Mouse (Mus musculus): ENCODE measurements around the gene C130026I21Rik. TPM values are rescaled to one million over a fixed set of nuclear protein-coding genes. Genes with fewer than 3 reads are reported as not detected.
"Not testable (repeated sequence)": the region's sequence is repeated elsewhere in the genome, so short reads cannot be mapped to it uniquely, and the experiment has no call there.

The C130026I21Rik gene
- not detected in 2 replicates for polyA plus RNA-seq (2016; fragmentation: Nextera tagmentation; extraction: Ambion mirVana)

DNA sequence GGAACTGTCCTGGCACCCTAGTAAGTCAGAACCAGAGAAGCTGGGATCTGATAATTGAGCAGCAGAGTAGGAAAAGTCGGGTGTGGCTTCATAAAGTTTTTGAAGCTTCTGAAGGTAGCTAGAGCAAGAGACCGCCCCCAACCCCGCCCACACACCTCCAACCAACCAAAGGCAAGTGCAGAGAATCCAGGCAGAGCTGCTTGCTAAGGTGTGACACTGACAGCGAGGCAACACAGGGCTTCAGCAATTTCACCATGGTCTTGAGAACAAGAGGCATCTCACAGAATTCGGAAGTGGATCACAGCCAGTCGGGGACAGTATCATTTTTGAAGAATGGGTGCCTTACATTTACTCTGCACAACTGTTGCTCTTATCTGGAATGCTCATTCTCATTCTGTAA lies at the start of gene C130026I21Rik:
Gene C130026I21Rik (minus strand): TSS at position 101 of the 400 bp plus-strand sequence.
- not testable (repeated sequence) for H3K9me3 ChIP-seq (replicated peaks); H3K4me3 ChIP-seq; H3K27me3 ChIP-seq (replicated peaks); H3K27ac ChIP-seq; H3K36me3 ChIP-seq; H3K4me1 ChIP-seq; H3K4me2 ChIP-seq; H3K9ac ChIP-seq; ATAC-seq
- 0% methylated on average over 1 of the region's 6 CpGs for WGBS (ENCODE audit: insufficient replicate concordance)

DNA sequence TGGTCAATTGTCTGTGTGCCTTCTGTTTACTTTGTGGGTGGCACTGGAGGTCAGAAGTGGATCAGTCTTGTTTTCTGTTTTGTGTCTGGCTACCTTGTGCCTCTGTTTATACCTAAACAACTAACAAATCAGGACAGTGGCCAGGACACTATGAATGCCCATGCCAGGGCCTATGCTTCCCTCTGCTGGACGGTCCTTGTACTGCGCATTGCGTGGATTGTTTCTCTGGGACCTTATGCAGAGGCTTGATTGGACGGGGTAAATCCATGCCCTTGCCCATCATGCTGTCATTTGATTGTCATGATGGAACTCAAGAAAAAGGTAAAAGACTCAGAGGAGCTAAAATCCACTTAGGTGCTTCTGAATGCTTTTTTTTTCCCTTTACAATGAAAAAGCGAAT lies 16.7 kb upstream of the C130026I21Rik start:
- not testable (repeated sequence) for H3K36me3 ChIP-seq; H3K9me3 ChIP-seq (replicated peaks); ATAC-seq; H3K9ac ChIP-seq; H3K4me2 ChIP-seq; H3K4me1 ChIP-seq; H3K4me3 ChIP-seq; H3K27ac ChIP-seq; H3K27me3 ChIP-seq (replicated peaks)
- 37% methylated on average over 4 of the region's 5 CpGs for WGBS (ENCODE audit: insufficient replicate concordance)

DNA sequence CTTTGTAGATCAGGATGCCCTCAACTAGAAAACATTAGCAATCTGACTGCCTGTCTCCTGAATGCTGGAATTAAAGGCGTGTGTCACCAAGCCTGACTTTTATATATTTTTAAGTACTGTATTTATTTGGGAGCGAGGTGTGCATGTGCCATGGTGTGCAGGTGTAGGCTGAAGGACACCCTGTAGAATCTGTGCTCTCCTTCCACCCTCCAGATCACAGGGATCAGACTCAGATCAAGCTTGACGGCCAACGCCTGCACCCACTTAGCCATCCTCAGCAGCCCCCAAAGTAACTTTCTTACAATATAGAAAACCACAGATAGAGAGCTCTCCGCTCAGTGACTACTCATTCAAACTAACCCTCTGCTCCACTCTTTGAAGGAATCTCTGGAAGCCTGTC lies 6.1 kb upstream of the C130026I21Rik start:
- H3K4me3 ChIP-seq; H3K27ac ChIP-seq; H3K36me3 ChIP-seq; H3K9me3 ChIP-seq (replicated peaks); H3K9ac ChIP-seq; ATAC-seq; H3K4me1 ChIP-seq; H3K27me3 ChIP-seq (replicated peaks); H3K4me2 ChIP-seq: not testable (repeated sequence)
- WGBS (ENCODE audit: insufficient replicate concordance): 56% methylated on average over 4 of the region's 5 CpGs

DNA sequence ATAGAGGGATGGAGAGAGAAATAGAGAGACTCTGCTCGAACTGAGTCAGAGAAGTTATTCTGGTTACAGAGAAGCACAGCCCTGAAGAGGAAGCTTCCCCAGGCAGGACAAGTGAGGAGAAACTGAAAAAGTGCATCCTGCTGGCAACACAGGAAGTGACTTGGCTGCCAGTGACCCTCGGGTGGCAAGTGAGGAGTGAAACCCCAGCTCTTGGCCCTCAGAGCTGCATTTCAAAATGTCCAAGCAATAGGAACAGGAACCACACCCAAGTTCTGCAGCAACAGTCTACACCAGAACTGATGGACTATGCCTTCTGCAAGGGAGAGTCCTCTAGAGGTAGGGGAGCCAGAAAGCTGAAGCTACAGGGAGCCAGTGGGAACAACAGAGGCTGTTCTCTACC lies 11.7 kb downstream of the C130026I21Rik start:
- H3K36me3 ChIP-seq; H3K4me2 ChIP-seq; H3K4me3 ChIP-seq; ATAC-seq; H3K4me1 ChIP-seq; H3K27ac ChIP-seq; H3K27me3 ChIP-seq (replicated peaks); H3K9ac ChIP-seq; H3K9me3 ChIP-seq (replicated peaks): not testable (repeated sequence)
- 34% methylated on average over 2 of the region's 2 CpGs for WGBS (ENCODE audit: insufficient replicate concordance)

DNA sequence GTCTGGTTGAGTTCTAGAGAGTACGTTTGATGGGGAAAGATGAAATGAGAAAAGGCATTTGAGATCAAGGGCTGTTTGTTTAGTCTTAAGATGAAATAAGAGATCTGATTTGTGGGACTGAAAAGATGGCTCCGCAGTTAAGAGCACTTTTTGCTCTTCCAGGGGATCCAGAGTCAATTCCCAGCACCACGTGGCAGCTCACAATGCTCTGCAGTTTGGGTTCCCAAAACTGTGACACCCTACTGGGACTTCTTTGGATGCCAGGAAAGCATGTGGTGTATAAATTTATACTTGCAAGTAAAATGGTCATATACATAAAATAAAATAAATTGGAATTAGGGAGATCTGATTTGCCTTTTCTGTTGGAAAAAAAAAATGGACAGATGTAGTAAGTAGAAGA lies 15.1 kb downstream of the C130026I21Rik start:
- H3K36me3 ChIP-seq; H3K4me1 ChIP-seq; H3K9me3 ChIP-seq (replicated peaks); H3K27ac ChIP-seq; H3K9ac ChIP-seq; H3K27me3 ChIP-seq (replicated peaks); H3K4me2 ChIP-seq; H3K4me3 ChIP-seq; ATAC-seq: not testable (repeated sequence)
- 48% methylated on average over 2 of the region's 3 CpGs for WGBS (ENCODE audit: insufficient replicate concordance)

DNA sequence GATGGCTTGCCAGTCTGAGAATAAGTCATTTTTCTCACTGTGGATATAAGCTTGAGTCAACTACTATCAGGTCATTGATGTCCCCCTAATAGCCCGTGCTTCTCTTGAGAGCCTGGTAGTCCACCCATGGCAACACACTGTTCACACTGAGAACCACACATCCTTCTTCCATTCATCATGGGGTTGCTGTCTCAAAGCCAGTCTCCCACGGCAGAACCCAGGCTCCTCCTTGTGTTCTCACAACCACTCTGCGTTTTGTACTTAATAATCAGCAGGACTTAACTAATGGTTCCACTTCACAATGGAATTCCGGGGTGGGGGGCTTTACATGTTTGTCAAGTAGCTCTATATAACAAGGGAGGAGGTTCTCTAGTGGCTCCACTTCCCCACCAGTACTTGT lies 19.2 kb downstream of the C130026I21Rik start:
- H3K4me1 ChIP-seq; H3K4me3 ChIP-seq; H3K27ac ChIP-seq; H3K36me3 ChIP-seq; H3K9ac ChIP-seq; H3K4me2 ChIP-seq; ATAC-seq; H3K27me3 ChIP-seq (replicated peaks): not testable (repeated sequence)
- H3K9me3 ChIP-seq (replicated peaks): peaks cover 16% of the 10 kb centered on the region
- 66% methylated on average over 4 of the region's 4 CpGs for WGBS (ENCODE audit: insufficient replicate concordance)

DNA sequence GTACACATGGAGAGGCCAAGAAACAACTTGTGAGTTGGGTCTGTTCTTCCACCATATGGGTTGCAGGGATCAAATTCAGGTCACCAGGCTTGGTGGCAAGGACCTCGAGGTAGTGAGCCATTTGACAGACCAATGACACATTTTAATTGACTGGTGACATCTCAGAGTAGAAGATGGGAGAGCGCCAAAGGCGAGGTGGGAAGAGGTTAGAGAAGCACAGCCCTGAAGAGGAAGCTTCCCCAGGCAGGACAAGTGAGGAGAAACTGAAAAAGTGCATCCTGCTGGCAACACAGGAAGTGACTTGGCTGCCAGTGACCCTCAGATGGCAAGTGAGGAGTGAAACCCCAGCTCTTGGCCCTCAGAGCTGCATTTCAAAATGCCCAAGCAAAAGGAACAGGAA lies 21.4 kb downstream of the C130026I21Rik start:
- H3K4me2 ChIP-seq; H3K27ac ChIP-seq; H3K9ac ChIP-seq; H3K4me3 ChIP-seq; H3K27me3 ChIP-seq (replicated peaks); ATAC-seq; H3K36me3 ChIP-seq; H3K4me1 ChIP-seq: not testable (repeated sequence)
- peaks cover 17% of the 10 kb centered on the region for H3K9me3 ChIP-seq (replicated peaks)
- WGBS (ENCODE audit: insufficient replicate concordance): 50% methylated on average over 3 of the region's 3 CpGs

DNA sequence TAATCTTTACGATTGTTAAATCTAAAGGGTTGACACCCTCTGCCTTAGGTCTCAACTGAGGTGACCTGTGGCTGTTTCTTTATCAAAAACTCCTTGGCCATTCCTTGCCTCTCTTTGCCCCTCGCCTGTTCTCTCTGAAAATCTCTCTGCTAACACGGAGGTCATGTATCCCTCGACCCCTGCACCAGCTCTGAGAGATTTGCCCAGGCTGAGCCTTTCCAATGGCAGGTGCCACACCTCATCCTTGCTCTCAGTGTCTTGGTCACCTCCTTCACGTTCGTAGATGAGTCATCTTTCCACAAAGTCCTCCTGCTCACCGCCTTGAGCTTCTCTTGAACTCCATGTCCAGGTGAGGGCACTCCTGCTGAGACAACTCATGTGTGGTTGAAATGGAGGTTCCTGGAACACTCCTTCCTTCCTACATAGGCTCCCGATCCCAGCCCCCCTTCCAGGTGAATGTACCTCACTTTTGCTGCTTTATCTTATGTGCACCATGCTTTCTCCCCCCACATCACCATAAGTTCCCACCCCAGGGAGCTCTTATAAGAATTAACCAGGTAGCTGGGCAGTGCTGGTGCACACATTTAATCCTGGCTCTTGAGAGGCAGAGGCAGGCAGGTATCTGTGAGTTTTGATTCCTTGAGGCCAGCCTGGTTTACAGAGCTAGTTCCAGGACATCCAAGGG lies 23.4 kb downstream of the C130026I21Rik start:
- not testable (repeated sequence) for H3K36me3 ChIP-seq; H3K4me1 ChIP-seq; H3K27ac ChIP-seq; H3K27me3 ChIP-seq (replicated peaks); H3K9ac ChIP-seq; H3K4me2 ChIP-seq; ATAC-seq; H3K4me3 ChIP-seq
- H3K9me3 ChIP-seq (replicated peaks): peaks cover 24% of the 10 kb centered on the region
- WGBS (ENCODE audit: insufficient replicate concordance): 53% methylated on average over 8 of the region's 8 CpGs

DNA sequence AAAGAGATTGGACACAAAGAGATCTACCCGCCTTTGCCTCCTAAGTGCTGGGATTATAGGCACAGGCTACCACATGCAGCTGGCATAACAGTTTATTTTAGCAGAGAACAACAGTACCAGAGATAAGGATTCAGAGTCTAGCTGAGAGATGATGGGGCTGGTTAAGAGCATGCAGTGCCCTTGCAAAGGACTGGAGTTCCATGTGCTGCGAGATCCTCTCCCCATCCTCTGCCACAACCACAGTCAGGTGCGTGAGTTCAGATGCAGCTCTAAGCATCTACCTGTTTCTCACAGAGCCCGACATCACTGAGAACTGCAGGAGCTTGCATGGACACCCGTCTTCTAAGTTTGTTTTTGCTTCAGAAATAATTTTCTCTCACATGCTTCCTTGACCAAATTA lies 24.1 kb downstream of the C130026I21Rik start:
- H3K27me3 ChIP-seq (replicated peaks); H3K4me1 ChIP-seq; H3K27ac ChIP-seq; ATAC-seq; H3K4me3 ChIP-seq; H3K36me3 ChIP-seq; H3K4me2 ChIP-seq; H3K9ac ChIP-seq: not testable (repeated sequence)
- H3K9me3 ChIP-seq (replicated peaks): peaks cover 24% of the 10 kb centered on the region
- WGBS (ENCODE audit: insufficient replicate concordance): 66% methylated on average over 5 of the region's 5 CpGs

DNA sequence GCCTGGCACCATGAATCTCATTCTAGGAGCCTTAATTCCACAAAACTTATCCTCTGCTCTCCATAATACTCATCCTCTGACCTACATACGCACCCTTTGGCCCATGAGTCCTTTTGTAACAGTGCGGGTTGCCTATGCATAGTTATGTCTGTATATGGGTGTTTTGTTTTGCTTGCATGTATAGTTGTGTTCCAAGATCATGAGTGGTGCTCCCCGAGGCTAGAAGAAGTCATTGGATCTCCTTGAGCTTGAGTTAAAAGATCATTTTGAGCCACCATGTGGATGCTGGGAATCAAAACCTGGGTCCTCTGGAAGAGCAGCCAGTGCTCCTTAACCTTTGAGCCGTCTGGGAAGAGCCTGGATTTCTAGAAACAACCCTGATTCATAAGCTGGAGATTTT lies 25.4 kb downstream of the C130026I21Rik start:
- H3K9me3 ChIP-seq (replicated peaks): peaks cover 25% of the 10 kb centered on the region
- H3K4me1 ChIP-seq; H3K27me3 ChIP-seq (replicated peaks); ATAC-seq; H3K4me3 ChIP-seq; H3K9ac ChIP-seq; H3K4me2 ChIP-seq; H3K36me3 ChIP-seq; H3K27ac ChIP-seq: not testable (repeated sequence)
- 49% methylated on average over 3 of the region's 4 CpGs for WGBS (ENCODE audit: insufficient replicate concordance)

DNA sequence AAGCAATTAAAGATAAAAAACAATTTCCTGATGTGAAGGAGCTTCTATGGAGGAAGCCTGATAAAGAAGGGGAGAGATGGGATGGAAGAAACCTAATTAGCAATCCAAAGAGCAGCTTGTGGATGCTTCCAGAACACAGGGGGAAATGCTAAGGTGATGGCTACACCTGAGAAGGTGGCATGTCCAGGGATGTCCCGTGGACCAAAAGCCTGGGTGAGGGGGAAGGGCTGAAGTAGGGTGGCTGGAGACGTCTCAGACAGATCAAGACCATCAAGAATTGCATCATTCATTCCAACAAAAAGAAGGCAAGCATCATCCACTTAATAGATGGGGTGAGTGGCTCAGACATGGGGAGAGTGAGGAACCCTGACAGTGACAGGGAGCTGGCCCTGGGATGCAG lies 27.3 kb downstream of the C130026I21Rik start:
- not testable (repeated sequence) for H3K4me3 ChIP-seq; H3K4me1 ChIP-seq; H3K9ac ChIP-seq; ATAC-seq; H3K27ac ChIP-seq; H3K27me3 ChIP-seq (replicated peaks); H3K36me3 ChIP-seq; H3K4me2 ChIP-seq
- WGBS (ENCODE audit: insufficient replicate concordance): 46% methylated on average over 2 of the region's 2 CpGs
- peaks cover 30% of the 10 kb centered on the region for H3K9me3 ChIP-seq (replicated peaks)

DNA sequence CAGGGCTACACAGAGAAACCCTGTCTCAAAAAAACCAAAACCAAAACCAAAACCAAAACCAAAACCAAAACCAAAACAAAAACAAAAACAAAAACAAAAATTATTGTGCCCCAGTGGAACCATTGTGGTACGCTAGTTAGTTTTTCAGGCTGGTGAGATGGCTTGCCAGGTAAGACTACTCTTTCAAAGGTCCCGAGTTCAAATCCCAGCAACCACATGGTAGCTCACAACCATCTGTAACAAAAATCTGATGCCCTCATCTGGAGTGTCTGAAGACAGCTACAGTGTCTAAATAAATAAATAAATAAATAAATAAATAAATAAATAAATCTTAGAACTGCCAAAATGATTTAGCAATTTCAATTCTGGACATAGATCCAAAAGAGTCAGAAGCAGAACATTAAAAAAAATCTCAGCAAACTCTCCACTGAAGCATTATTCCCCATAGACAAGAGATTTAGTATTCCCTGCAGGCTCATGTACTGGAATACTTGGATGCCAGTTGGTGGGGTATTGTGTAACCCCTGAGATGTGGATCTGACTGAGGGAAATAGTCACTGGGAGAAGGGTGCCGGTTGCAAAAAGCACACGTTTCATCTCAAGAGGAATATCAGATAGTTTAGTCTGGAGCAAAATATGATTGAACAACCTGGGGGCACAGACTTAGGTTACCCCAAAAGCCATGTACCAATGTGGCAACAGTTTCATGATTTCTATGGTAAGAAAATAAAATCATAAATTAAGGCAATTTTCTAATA lies 31.2 kb downstream of the C130026I21Rik start:
- 53% methylated on average over 4 of the region's 4 CpGs for WGBS (ENCODE audit: insufficient replicate concordance)
- not testable (repeated sequence) for ATAC-seq

More for the DNA sequence above, 31.2 kb downstream of the C130026I21Rik start:
- H3K4me1 ChIP-seq; H3K27me3 ChIP-seq (replicated peaks); H3K4me2 ChIP-seq; H3K4me3 ChIP-seq; H3K36me3 ChIP-seq; H3K27ac ChIP-seq; H3K9ac ChIP-seq: not testable (repeated sequence)
- H3K9me3 ChIP-seq (replicated peaks): peaks cover 20% of the 10 kb centered on the region
